Mouse (Mus musculus) gastrocnemius, postnatal 14 days (tissue): ENCODE data around the gene Zfp839. TPM values are rescaled to one million over a fixed set of nuclear protein-coding genes. Genes with fewer than 3 reads are reported as not detected.

Experiments
- DNase-seq: peaks from one replicate; pipeline ENCODE4 v3.0.0; 2021; ENCODE audit warnings: mixed read lengths
- intact Hi-C: fragments of 180-260 bp; cut with DNase I; formaldehyde crosslinking; loops from one replicate; pipeline ENCODE4 v1.15.1; 2025; ENCODE audit warnings: low total_unique reads
- total RNA-seq, 2 experiments: library from RNA; stranded (reverse); gene quantifications; 2 replicates each; pipeline ENCODE4 v1.2.3; 2021

Zfp839 gene
- total RNA-seq, 2 experiments from 2014 or later, result 3.9 to 5.4 TPM

DNA sequence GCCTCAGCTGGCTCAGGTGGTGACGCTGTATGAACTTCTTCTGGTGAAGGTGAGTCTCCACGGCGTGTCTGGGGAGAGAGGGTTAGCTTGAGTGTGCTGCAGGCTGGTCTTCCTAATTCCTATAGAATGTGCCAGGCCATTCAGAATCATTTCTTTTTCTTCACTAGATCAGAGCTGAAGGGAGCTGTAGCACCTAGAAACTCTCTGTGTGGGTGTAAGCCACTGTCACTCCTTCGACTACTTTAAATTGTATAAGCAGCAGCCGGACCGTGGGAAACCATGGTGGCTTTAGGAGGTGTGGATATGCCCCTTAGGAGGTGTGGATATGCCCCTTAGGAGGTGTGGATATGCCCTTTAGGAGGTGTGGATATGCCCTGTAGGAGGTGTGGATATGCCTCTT is 14.0 kb downstream of the Zfp839 start:
- intact Hi-C loops, result no loop called here
- no peak for DNase-seq

DNA sequence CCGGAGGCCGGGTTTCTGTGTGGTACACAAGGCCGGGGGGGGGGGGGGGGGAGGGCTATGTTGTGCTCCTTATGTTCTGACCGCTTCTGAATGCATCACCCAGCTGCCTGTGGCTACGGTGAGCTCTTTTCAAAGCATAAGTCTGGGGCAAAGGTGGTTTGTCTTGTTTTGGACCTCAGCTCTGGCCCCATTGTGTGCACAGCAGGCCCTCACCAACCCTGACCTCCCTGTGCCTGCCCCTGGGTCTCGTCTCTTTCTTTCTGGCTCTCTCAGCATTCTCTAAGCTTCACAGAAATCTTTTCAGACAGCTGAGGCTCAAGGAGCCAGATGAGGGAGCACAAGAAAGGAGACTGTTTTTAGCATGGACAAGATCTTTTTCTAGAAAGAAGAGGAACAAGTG is 15.5 kb downstream of the Zfp839 start:
- intact Hi-C loops, result no loop called here
- DNase-seq, result no peak

DNA sequence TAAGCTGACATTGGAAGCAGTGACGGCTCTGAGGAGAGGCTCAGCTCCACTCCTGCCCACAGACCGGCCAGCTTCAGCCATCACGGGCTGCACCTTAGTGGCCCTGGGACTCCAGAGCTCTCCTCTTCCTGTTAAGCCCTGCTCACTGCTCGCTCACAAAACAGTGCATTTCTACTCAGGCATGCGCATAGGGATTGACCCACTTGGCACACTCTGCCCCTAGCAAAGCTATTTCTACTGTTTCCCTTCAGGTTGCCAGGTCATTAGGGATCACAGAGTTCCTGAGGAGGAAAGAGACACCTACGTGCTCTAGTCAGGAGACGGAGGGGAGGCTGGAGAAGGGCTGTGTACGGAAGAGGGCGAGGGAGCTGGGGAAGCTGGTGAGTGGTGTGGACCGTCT is 15.9 kb downstream of the Zfp839 start:
- intact Hi-C loops, result no loop called here
- DNase-seq, result no peak

DNA sequence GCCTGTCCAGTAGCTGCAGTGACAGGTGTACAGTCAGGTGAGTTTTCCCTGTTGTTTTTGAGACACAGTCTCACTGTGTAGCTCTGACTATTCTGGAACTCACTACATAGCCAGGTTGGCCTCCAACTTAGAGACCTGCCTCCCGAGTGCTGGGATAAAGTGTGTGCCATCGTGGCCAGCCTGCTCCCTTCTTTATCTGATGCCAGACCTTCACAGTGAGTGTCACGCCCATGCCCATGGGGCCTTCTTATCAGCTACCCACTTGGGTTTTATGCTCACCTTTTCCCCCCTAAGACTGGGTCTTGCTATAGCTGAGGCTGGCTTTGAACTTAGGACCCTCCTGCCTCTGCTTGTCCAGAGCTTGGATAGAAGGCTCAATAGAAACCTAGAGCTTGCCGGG is 20.1 kb downstream of the Zfp839 start:
- intact Hi-C loops, result no loop called here
- no peak for DNase-seq

DNA sequence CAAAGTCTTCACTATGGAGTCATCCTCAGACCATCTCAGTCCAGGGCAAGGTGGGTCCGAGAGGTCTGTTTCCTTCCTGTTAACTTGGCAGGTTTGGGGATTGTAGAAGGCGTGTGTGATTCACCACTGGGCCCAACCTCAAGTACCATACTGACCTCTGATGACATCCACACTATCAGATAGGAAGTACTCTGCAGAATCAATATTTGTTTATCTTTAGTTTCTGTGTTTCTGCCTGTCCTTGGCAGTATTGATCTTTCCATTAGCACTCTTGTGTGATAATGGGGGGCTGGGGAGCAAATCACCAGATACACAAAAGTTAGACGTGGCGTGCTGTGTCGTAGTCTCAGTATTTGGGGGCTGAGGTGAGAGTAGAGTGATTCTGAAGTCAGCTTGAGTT is 21.2 kb downstream of the Zfp839 start:
- no peak for DNase-seq
- intact Hi-C loops, result no loop called here

DNA sequence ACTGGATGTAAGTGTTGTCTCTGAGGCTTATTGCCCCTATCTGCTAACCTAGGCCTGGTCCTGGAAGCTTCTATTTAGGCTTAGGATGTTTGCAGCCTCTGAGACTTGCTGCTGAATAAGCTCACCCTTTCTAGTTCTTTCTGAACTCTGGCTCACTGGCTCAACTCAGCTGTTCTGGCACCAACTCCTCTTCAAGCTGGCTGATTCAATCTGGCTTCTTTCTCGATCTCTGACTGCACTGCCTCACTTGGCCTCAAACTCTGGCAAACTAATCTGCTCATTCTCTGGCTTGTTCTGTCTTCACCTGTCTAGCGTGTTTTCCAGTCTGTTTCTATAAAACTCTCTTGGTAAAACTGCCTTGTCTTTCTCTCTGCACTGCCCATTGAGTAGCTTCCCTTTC is 25.3 kb downstream of the Zfp839 start:
- intact Hi-C loops, result no loop called here
- no peak for DNase-seq

DNA sequence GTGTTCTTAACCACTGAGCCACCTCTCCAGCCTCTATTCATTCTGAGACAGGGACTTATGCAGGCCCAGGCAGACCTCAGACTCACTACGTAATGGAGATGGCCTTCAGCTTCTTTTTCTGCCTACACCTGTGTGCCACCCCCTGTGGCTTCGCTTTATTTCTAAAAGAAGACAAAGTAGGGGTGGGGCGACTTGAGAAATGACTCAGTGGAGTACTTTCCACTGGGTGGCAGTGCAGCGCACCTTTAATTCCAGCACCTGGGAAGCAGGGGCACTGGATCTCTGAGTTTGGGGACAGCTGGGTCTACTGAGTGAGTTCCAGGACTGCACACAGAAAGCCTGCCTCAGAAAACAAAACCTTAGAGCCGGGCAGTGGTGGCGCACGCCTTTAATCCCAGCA is 32.2 kb downstream of the Zfp839 start:
- DNase-seq, result no peak
- intact Hi-C loops, result no loop called here

DNA sequence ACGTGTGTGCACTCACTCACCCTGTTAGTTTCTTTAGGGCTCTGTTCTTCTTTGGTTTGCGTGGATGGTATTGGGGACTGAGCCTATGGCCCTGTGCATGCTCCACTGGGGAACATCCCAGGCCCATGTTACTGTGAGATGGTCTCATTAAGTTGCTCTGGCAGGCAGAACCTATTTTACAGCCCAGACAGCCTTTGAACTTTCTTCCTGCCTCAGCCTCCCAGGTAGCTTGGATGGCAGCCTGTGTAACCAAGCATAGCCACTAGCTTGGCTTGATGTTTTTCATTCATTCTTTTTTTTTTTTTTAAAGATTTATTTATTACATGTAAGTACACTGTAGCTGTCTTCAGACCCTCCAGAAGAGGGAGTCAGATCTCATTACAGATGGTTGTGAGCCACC is 35.2 kb downstream of the Zfp839 start:
- intact Hi-C loops, result no loop called here
- no peak for DNase-seq

DNA sequence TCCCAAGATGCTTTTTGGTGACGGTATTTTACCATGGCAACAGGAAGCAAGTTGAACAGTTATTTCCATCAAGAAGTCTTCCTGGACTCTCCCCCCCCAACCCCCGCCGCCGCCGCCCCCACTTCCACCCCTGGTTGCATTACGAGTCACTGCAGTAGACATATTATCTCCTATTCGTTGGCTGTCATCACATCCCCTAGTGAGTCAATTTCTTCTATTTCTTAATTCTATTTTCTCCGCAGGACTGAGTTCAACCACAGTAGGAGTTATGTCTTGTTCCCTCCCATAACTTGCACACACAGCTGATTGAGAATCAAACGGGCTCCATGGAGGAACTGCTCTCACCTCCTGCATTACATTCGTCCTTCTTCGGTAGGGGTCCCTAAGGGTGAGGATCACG is 38.1 kb downstream of the Zfp839 start:
- DNase-seq, result no peak
- intact Hi-C loops, result no loop called here

DNA sequence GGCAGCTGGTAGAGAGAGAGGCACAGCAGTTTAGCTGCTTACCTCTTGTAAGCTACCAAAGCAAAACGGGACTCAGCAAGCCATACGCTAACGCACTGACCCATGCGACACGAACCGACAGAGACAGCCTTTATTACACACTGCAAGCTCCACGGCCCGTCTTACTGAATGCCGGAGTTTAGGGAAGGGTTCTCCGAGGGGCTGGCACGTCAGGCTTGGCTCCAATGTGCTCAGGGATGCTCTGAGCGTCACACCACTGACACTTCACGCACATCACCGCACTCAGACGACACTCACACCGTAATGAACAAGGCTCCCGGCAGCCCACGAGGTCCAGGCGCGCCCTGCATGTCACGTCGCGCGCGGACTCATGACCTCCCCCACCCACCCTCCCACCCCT is 38.6 kb downstream of the Zfp839 start:
- intact Hi-C loops, result no loop called here
- DNase-seq, result no peak

DNA sequence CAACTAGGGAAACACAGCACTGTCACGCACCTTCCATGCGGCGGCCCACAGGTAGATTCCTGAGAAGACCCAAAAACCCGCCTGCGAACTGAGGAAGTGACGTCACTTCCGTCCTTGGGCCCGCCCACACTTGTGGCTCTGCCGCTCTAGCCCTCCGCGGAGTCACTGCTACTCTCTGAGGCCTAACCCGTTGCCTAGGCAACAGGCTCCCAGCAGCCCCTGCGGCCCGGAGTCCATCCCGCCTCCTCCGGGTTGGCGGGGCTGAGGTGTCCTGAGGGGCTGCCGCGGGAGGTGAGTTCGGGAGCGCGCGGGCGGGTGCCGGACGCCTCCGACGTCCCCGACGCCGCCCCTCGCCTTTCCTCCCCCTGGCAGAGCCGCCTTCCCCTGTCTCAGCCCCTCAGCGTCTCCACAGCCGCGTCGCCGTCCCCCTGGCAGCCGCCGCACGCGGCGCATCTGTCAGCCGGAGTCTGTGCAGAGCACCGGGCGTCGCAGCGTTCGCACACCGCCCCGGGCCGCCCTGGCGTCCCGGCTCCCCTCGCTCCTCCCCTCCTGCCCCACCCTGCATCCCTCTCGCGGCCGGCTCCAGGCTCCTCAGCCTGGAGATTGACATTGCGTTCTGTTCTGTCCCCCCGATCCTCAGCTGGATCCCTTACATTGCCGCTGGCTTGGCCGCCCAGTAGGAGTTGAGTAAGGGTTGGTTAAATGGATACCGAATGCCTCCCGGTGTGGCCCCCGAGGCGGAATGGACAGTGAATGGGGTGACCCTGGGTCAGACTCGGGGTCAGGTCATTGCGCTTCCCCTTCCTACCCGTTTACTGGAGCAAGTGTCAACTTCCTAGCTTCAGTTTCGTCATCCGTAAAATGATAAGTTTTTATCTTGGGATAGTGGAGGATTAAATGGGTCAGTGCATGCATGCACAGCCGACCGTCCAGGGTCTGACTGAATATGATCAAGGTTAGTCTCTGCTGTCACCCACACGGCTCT is 39.3 kb downstream of the Zfp839 start, which contains the start of the genes Cinp and Tecpr2:
TSS of gene Cinp (minus strand) at position 110 of the 985 bp plus-strand sequence.
TSS of gene Tecpr2 (plus strand) at position 229 of the 985 bp plus-strand sequence.
- DNase-seq, result peak; percentile 97
- intact Hi-C loops, result no loop called here

DNA sequence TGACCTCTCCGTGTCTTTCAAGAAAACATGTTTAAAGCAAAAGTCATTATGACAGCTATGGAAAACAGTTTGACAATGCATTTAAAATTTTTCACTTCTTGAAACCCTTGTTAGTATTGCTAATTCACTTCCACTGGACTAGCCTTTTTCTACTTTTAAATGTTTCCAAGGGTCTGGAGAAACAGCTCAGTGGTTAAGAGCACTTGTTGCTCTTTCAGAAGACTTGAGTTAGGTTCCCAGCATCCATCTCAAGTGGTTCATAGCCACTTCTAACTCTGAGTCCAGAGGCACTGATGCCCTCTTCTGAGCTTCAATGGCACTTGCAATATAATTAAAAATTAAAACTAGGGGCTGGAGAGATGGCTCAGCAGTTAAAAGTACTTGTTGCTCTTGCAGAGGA is 41.8 kb downstream of the Zfp839 start:
- no peak for DNase-seq
- intact Hi-C loops, result no loop called here

DNA sequence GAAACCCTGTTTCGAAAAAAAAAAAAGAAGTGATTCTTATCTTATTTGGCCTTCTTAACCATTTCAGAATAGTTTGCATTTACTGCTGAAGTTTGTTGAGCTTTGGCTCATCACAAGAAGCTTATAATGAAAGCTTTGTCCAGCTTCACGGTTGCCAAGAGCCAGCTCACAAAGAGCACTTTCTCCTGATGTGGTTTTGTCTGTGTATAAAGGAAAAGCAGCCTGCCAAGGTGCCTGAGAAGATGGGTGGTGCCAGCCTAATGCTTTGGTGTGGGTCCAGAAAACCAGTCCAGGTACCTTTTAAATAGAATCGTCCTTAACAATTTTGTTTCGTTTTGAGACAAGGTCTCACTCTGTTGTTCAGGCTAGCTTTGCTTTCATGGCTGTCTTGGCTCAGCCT is 52.1 kb downstream of the Zfp839 start:
- intact Hi-C loops, result no loop called here

DNA sequence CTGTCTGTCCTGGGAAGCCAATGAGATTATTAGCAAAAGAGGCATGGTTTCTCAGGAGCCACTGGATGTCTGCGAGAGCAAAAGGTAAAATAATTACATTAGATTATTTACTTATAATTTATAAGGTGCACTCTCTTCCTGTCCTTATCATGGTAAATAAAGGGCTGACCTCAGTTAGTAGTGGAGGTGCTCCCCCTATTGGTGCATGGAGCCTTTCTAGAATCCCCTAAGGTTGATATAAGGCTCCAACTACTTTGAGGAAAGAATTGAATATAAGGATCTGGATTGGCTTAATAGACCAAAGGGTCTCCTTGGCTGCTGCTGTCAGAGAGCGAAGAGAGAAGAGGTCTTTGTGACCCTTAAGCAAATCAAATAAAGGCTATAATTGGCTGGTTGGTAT is 53.5 kb downstream of the Zfp839 start:
- DNase-seq, result no peak
- intact Hi-C loops, result no loop called here

More for the DNA sequence above, 52.1 kb downstream of the Zfp839 start:
- DNase-seq, result no peak

DNA sequence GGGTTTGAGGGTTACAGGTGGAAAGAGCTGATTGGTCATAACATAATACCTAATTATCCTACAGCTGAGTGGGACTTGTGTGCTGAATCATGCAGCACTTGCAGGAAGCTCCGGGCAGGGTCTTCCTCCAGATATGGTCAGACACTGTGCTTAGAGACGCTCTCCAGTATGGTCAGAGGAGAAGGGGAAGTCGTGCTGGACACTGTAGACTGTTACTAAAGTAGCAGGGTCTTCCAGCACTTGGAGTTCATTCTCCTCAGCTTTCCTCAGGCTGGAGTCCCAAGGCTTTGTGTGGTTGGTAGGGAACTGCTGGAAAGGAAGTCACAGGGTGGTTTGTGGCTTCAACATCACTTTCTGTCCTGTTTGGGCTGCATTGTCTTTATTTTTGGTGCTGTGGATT is 57.8 kb downstream of the Zfp839 start:
- intact Hi-C loops, result no loop called here
- DNase-seq, result no peak

DNA sequence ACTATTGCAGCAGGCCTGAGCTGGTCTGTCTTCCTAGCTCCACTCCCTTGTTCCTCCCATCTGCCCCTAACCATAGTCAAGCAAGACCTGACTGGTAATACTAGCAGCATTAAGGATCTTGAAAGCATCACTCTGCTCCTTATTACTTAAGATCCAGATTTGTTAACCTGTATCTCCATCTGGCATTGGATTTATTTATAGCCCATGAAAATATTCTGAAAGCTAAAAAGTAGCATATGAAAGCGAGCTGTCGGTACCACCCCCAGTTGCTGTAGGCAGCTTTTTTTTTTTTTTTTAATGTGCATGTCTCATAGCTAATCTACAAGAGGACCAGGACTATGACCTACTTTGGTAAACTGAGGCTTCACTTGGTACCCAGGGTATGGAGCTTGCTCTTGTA is 59.9 kb downstream of the Zfp839 start:
- no peak for DNase-seq
- intact Hi-C loops, result no loop called here

DNA sequence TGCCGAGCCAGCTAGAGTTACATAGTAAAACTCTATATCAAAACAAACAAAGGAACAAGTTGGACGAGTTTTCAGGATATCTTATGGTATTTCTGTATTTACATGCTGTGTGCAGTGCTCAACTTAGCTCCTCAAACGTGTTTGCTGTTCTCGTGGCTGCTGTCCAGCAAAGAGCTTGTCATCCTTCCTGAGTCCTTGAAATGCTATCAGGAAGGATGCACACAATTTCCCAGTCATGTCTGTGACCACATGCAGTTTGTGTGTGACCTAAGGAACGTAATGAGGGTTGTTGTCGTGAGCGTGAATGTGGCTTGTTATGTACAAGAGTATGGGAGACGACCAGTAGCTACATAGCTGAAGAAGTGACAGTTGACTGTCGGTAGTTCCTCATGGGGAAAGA is 65.7 kb downstream of the Zfp839 start:
- DNase-seq, result no peak
- intact Hi-C loops, result no loop called here
